Mouse (Mus musculus) heart, postnatal 10 days (tissue): ENCODE measurements around the gene Abat. TPM values are rescaled to one million over a fixed set of nuclear protein-coding genes. Genes with fewer than 3 reads are reported as not detected.

Experiments used
- DNase-seq, 2 experiments: peaks; one replicate each; pipeline ENCODE4 v3.0.0; 2021
- intact Hi-C: fragments of 180-260 bp; cut with DNase I; formaldehyde crosslinking; loops from one replicate; pipeline ENCODE4 v1.15.1; 2025
- total RNA-seq, 2 experiments: library from RNA; stranded (reverse); gene quantifications; 2 replicates each; pipeline ENCODE4 v1.2.3; 2021

Abat gene
- total RNA-seq, result 1 to 10 TPM; 4.8 to 6.0 TPM

GRCm38 (mm10) chr16:8513236-8513906, at the start of gene Abat:
Gene Abat, plus strand, starts transcription at chr16:8513429.
- intact Hi-C loops, result loop anchor here (5.0 kb wide), 2 partner anchors 124 to 159 kb away; partner anchors contain the start of genes Carhsp1, Pmm2 and Tmem186
- DNase-seq, result peak; percentile 93 to 94

GRCm38 (mm10) chr16:8470132-8470531, 43.1 kb upstream of the Abat start:
- no peak for DNase-seq
- intact Hi-C loops, result loop anchor here (5.0 kb wide), 1 partner anchor 58 kb away; no protein-coding TSS in a partner anchor

- intact Hi-C loops, result loop anchor here (5.0 kb wide), 1 partner anchor 59 kb away; no protein-coding TSS in a partner anchor
- peak; percentile 92 to 93 for DNase-seq
These were observed 42.4 kb upstream of the Abat start, which contains the start of gene Mettl22 for GRCm38 (mm10) chr16:8470603-8471481. Gene Mettl22, plus strand, starts transcription at chr16:8470788.

- DNase-seq, result no peak
- intact Hi-C loops, result no loop called here
These were observed 25.7 kb upstream of the Abat start for GRCm38 (mm10) chr16:8487396-8488005.

GRCm38 (mm10) chr16:8489340-8489739, 23.9 kb upstream of the Abat start:
- DNase-seq, result no peak
- intact Hi-C loops, result no loop called here

- intact Hi-C loops, result loop anchor here (5.0 to 10.0 kb wide), 2 partner anchors 283 to 375 kb away; no protein-coding TSS in a partner anchor
- peak in 1 of 2 experiments; percentile 20 for DNase-seq
These were observed 21.3 kb upstream of the Abat start for GRCm38 (mm10) chr16:8491743-8492490.

- DNase-seq, result peak; percentile 77 to 84
- intact Hi-C loops, result loop anchor here (1.0 to 10.0 kb wide), 5 partner anchors 81 to 373 kb away; no protein-coding TSS in a partner anchor
These were observed 19.0 kb upstream of the Abat start for GRCm38 (mm10) chr16:8494268-8494667.

GRCm38 (mm10) chr16:8496967-8497366, 16.3 kb upstream of the Abat start:
- intact Hi-C loops, result loop anchor here (10.0 kb wide), 1 partner anchor 278 kb away; no protein-coding TSS in a partner anchor
- no peak for DNase-seq

GRCm38 (mm10) chr16:8504271-8504670, 9.0 kb upstream of the Abat start:
- DNase-seq, result peak in 1 of 2 experiments; percentile 31
- intact Hi-C loops, result no loop called here

GRCm38 (mm10) chr16:8509894-8510293, 3.3 kb upstream of the Abat start:
- intact Hi-C loops, result loop anchor here (5.0 kb wide), 2 partner anchors 127 to 162 kb away; partner anchors contain the start of genes Carhsp1, Pmm2 and Tmem186
- DNase-seq, result no peak

- intact Hi-C loops, result loop anchor here (5.0 kb wide), 2 partner anchors 124 to 159 kb away; partner anchors contain the start of genes Carhsp1, Pmm2 and Tmem186
- DNase-seq, result no peak
These were observed 399 bp upstream of the Abat start for GRCm38 (mm10) chr16:8512830-8513229.

GRCm38 (mm10) chr16:8514180-8514579, 951 bp downstream of the Abat start:
- DNase-seq, result peak; percentile 48 to 65
- intact Hi-C loops, result loop anchor here (5.0 kb wide), 2 partner anchors 123 to 158 kb away; partner anchors contain the start of genes Carhsp1, Pmm2 and Tmem186

- no peak for DNase-seq
- intact Hi-C loops, result no loop called here
These were observed 7.3 kb downstream of the Abat start for GRCm38 (mm10) chr16:8520525-8520924.

GRCm38 (mm10) chr16:8521322-8521721, 8.1 kb downstream of the Abat start:
- intact Hi-C loops, result no loop called here
- no peak for DNase-seq

- intact Hi-C loops, result no loop called here
- peak; percentile 32 for DNase-seq
These were observed 10.4 kb downstream of the Abat start for GRCm38 (mm10) chr16:8523480-8524144.

- no peak for DNase-seq
- intact Hi-C loops, result no loop called here
These were observed 11.1 kb downstream of the Abat start for GRCm38 (mm10) chr16:8524163-8524847.

- no peak for DNase-seq
These were observed 12.1 kb downstream of the Abat start for GRCm38 (mm10) chr16:8525293-8525692.

GRCm38 (mm10) chr16:8525877-8526276, 12.6 kb downstream of the Abat start:
- intact Hi-C loops, result no loop called here
- no peak for DNase-seq

More at GRCm38 (mm10) chr16:8525293-8525692, 12.1 kb downstream of the Abat start:
- intact Hi-C loops, result no loop called here

- no peak for DNase-seq
- intact Hi-C loops, result no loop called here
These were observed 16.2 kb downstream of the Abat start for GRCm38 (mm10) chr16:8529389-8529788.
